8 mouse cellular contexts compared by ENCODE assay signal in genomic region chr12:98747380-98747753, GRCm38 (mm10). TPM values are rescaled to one million over a fixed set of nuclear protein-coding genes. Genes with fewer than 3 reads are reported as not detected.
DNase-seq lines count a peak whose midpoint lies in the region; ATAC-seq and TF ChIP-seq lines count a peak whose summit lies in the region.

No protein-coding gene starts in this region.

- H3K4me3 ChIP-seq in neural tube, embryonic 11.5 days (ENCODE audit: low read depth, low read length), result peak overlapping the region; percentile 87
- H3K4me3 ChIP-seq in liver, postnatal 0 days (ENCODE audit: low read depth, low read length), result peak overlapping the region; percentile 95

- peak overlapping the region; percentile 59 for H3K4me2 ChIP-seq in neural tube, embryonic 11.5 days (ENCODE audit: low read depth)
- peak overlapping the region; percentile 82 for H3K4me2 ChIP-seq in liver, postnatal 0 days (ENCODE audit: low read depth, low read length)

- ATAC-seq in neural tube, embryonic 11.5 days (ENCODE audit: insufficient read depth, low FRiP score, low TSS enrichment), result peak; percentile 58
- ATAC-seq in granulocyte monocyte progenitor cell, adult 5-6 weeks (replicated peaks; ENCODE audit: poor library complexity, severe bottlenecking), result peak; percentile 2; the same call in 1 of the 2 replicates
- no peak for ATAC-seq in liver, postnatal 0 days

- H3K27me3 ChIP-seq in neural tube, embryonic 11.5 days (ENCODE audit: control insufficient read depth, insufficient read depth, low read length), result no peaks in the 10 kb centered on the region
- no peaks in the 10 kb centered on the region for H3K27me3 ChIP-seq in liver, postnatal 0 days (ENCODE audit: insufficient read depth, low read length)

- peak overlapping the region; percentile 93 for H3K9ac ChIP-seq in neural tube, embryonic 11.5 days (ENCODE audit: low read length)
- H3K9ac ChIP-seq in liver, postnatal 0 days (replicated peaks), result peak overlapping the region; percentile 91

- no peaks in the 10 kb centered on the region for H3K9me3 ChIP-seq in neural tube, embryonic 11.5 days (ENCODE audit: control insufficient read depth, low read length)
- H3K9me3 ChIP-seq in liver, postnatal 0 days (ENCODE audit: low read length), result no peaks in the 10 kb centered on the region

- WGBS in neural tube, embryonic 11.5 days, result 1% methylated on average over 9 of the region's 14 CpGs
- WGBS in liver, postnatal 0 days (ENCODE audit: insufficient replicate concordance), result 3% methylated on average over 14 of the region's 14 CpGs

- TF ChIP-seq CTCF in liver, postnatal 0 days (IDR thresholded peaks at IDR 0.05; ENCODE audit: low read depth), result no peak

- H3K27ac ChIP-seq in neural tube, embryonic 11.5 days (ENCODE audit: low read depth, low read length), result peak overlapping the region; percentile 86
- peak overlapping the region; percentile 77 for H3K27ac ChIP-seq in liver, postnatal 0 days (ENCODE audit: low read depth)

- peak; percentile 23 for DNase-seq in adrenal gland, adult 2 months
- DNase-seq in adrenal gland, postnatal 4 days (ENCODE audit: low spot score in 2 of 2), result no peak
- DNase-seq in neural tube, embryonic 11.5 days (ENCODE audit: low spot score), result peak; percentile 34
- DNase-seq in neural tube, embryonic 10.5 days (ENCODE audit: extremely low spot score, low spot score), result no peak
- DNase-seq in liver, postnatal 0 days, result peak; percentile 31
- DNase-seq in thymus, postnatal 10 days (ENCODE audit: low spot score in 2 of 2), result peak; percentile 23 to 25
- DNase-seq in urinary bladder, postnatal 10 days (ENCODE audit: low spot score), result no peak

- peaks cover 3% of the 10 kb centered on the region; the same call in 1 of the 2 replicates for H3K36me3 ChIP-seq in neural tube, embryonic 11.5 days (ENCODE audit: control insufficient read depth, insufficient read depth, low read length)
- peaks cover 3% of the 10 kb centered on the region; the same call in 1 of the 2 replicates for H3K36me3 ChIP-seq in liver, postnatal 0 days (replicated peaks; ENCODE audit: insufficient read depth, low read length)

- H3K4me1 ChIP-seq in neural tube, embryonic 11.5 days (ENCODE audit: control insufficient read depth, insufficient read depth, low read length), result peaks cover 10% of the 10 kb centered on the region
- peaks cover 16% of the 10 kb centered on the region; the same call in 1 of the 2 replicates for H3K4me1 ChIP-seq in liver, postnatal 0 days (ENCODE audit: insufficient read depth)

- TF ChIP-seq EP300 in liver, postnatal 0 days (IDR thresholded peaks at IDR 0.05; ENCODE audit: low read depth), result no peak

RNA-seq across cellular contexts. Expression of gene Zc3h14, which starts 0.6 kb away (rescaled TPM):
- 100 to 1,000 TPM in 1 of 2 experiments, 10 to 100 TPM in 1; 80.8 to 107 TPM for total RNA-seq in adrenal gland, adult 2 months (2021)
- 15.1 and 17.2 TPM in 2 replicates for polyA plus RNA-seq in adrenal gland, adult 2 months (2012; rRNA removed)
- 100 to 1,000 TPM; 111 to 113 TPM for total RNA-seq in adrenal gland, postnatal 4 days (2021)
- 169 and 170 TPM in 2 replicates for polyA plus RNA-seq in neural tube, embryonic 11.5 days (2014; fragmentation: Nextera tagmentation; extraction: Ambion mirVana)
- 123 and 138 TPM in 2 replicates for total RNA-seq in granulocyte monocyte progenitor cell, adult 5-6 weeks (2014; fragmentation: Nextera tagmentation)
- 99.0 and 116 TPM in 2 replicates for total RNA-seq in granulocyte monocyte progenitor cell, adult 5-6 weeks (2017)
- polyA plus RNA-seq in liver, postnatal 0 days (2015; fragmentation: Nextera tagmentation; extraction: Ambion mirVana), result 28.8 and 29.2 TPM in 2 replicates

RNA-seq across cellular contexts. Expression of gene Ptpn21, which starts 10.2 kb away (rescaled TPM):
- total RNA-seq in adrenal gland, adult 2 months (2021), result 10 to 100 TPM; 15.3 to 24.1 TPM
- polyA plus RNA-seq in adrenal gland, adult 2 months (2012; rRNA removed), result 18.6 and 19.8 TPM in 2 replicates
- 10 to 100 TPM; 25.6 to 26.5 TPM for total RNA-seq in adrenal gland, postnatal 4 days (2021)
- 6.6 and 6.8 TPM in 2 replicates for polyA plus RNA-seq in neural tube, embryonic 11.5 days (2014; fragmentation: Nextera tagmentation; extraction: Ambion mirVana)
- total RNA-seq in granulocyte monocyte progenitor cell, adult 5-6 weeks (2014; fragmentation: Nextera tagmentation), result 4.7 and 7.8 TPM in 2 replicates
- total RNA-seq in granulocyte monocyte progenitor cell, adult 5-6 weeks (2017), result 2.7 and 3.2 TPM in 2 replicates
- polyA plus RNA-seq in liver, postnatal 0 days (2015; fragmentation: Nextera tagmentation; extraction: Ambion mirVana), result 4.0 and 4.1 TPM in 2 replicates

Comparison
In these comparisons a context has a peak if more than half of its experiments do, and no peak if none do; other contexts are left out.
1. DNase-seq: peak in adrenal gland, adult 2 months (single experiment), neural tube, embryonic 11.5 days (single experiment), liver, postnatal 0 days (single experiment) and thymus, postnatal 10 days (2 of 2); none in adrenal gland, postnatal 4 days (0 of 2), neural tube, embryonic 10.5 days (single experiment) and urinary bladder, postnatal 10 days (single experiment).